Mouse (Mus musculus): ENCODE measurements around the gene Hpse2.
A peak's percentile ranks its signal among the peaks of the same experiment; 100 is the strongest.
"Not testable (repeated sequence)": the region's sequence is repeated elsewhere in the genome, so short reads cannot be mapped to it uniquely, and the experiment has no call there.

Hpse2 gene

GRCm38 (mm10) chr19:42850444-42850843 is 537.7 kb downstream of the Hpse2 start:
- no peak for DNase-seq (ENCODE audit: low spot score)

GRCm38 (mm10) chr19:42839621-42840294 is 548.4 kb downstream of the Hpse2 start:
- no peak for DNase-seq (ENCODE audit: low spot score)

- no peak for DNase-seq (ENCODE audit: low spot score)
Measured at GRCm38 (mm10) chr19:42839118-42839517, 549.0 kb downstream of the Hpse2 start.

- no peak for DNase-seq (ENCODE audit: low spot score)
Measured at GRCm38 (mm10) chr19:42838271-42838670, 549.9 kb downstream of the Hpse2 start.

- no peak for DNase-seq (ENCODE audit: low spot score)
Measured at GRCm38 (mm10) chr19:42837591-42837990, 550.6 kb downstream of the Hpse2 start.

GRCm38 (mm10) chr19:42833126-42833525 is 555.0 kb downstream of the Hpse2 start:
- no peak for DNase-seq (ENCODE audit: low spot score)

- DNase-seq (ENCODE audit: low spot score), result no peak
Measured at GRCm38 (mm10) chr19:42832251-42832650, 555.9 kb downstream of the Hpse2 start.

- DNase-seq (ENCODE audit: low spot score), result no peak
Measured at GRCm38 (mm10) chr19:42829196-42829595, 559.0 kb downstream of the Hpse2 start.

- no peak for DNase-seq (ENCODE audit: low spot score)
Measured at GRCm38 (mm10) chr19:42827843-42828242, 560.3 kb downstream of the Hpse2 start.

GRCm38 (mm10) chr19:42820109-42820508 is 568.0 kb downstream of the Hpse2 start:
- no peak for DNase-seq (ENCODE audit: low spot score)

- DNase-seq (ENCODE audit: low spot score), result no peak
Measured at GRCm38 (mm10) chr19:42817761-42818160, 570.4 kb downstream of the Hpse2 start.

- no peak for DNase-seq (ENCODE audit: low spot score)
Measured at GRCm38 (mm10) chr19:42816261-42816660, 571.9 kb downstream of the Hpse2 start.

- DNase-seq (ENCODE audit: low spot score), result no peak
Measured at GRCm38 (mm10) chr19:42810140-42810539, 578.0 kb downstream of the Hpse2 start.

GRCm38 (mm10) chr19:42809491-42809890 is 578.7 kb downstream of the Hpse2 start:
- DNase-seq (ENCODE audit: low spot score), result no peak

GRCm38 (mm10) chr19:42797866-42798265 is 590.3 kb downstream of the Hpse2 start:
- DNase-seq (ENCODE audit: low spot score), result no peak

- DNase-seq (ENCODE audit: low spot score), result no peak
Measured at GRCm38 (mm10) chr19:42795801-42796200, 592.4 kb downstream of the Hpse2 start.

GRCm38 (mm10) chr19:42794914-42795613 is 593.1 kb downstream of the Hpse2 start:
- DNase-seq (ENCODE audit: low spot score), result peak; percentile 97

GRCm38 (mm10) chr19:42788311-42788710 is 599.8 kb downstream of the Hpse2 start:
- no peak for DNase-seq (ENCODE audit: low spot score)

- no peak for DNase-seq (ENCODE audit: low spot score)
Measured at GRCm38 (mm10) chr19:42785562-42786220, 602.5 kb downstream of the Hpse2 start.

- DNase-seq (ENCODE audit: low spot score), result no peak
Measured at GRCm38 (mm10) chr19:42785129-42785528, 603.0 kb downstream of the Hpse2 start.

GRCm38 (mm10) chr19:42780156-42780538 is 608.0 kb downstream of the Hpse2 start:
- DNase-seq (ENCODE audit: low spot score), result not testable (repeated sequence)

- DNase-seq (ENCODE audit: low spot score), result peak; percentile 93
Measured at GRCm38 (mm10) chr19:42779531-42780155, 608.5 kb downstream of the Hpse2 start, which contains the start of gene Hps1. TSS of gene Hps1 (minus strand) at chr19:42779978.

- DNase-seq (ENCODE audit: low spot score), result no peak
Measured at GRCm38 (mm10) chr19:42777801-42778200, 610.4 kb downstream of the Hpse2 start.
